Mouse (Mus musculus) testis, adult 2 months (tissue): ENCODE measurements at regions not wholly inside any gene's neighbourhood (a gene's known extent, or its start where the extent isn't known, plus 50 kb on each side); places are given as distances from the start of the nearest gene placed in this dataset.

Source experiments
- H3K27ac ChIP-seq: fragments of 200-500 bp; 2 replicates; pipeline ENCODE4 v1.5.1; 2012; ENCODE audit warnings: low read depth, low read length; ENCODE audit not compliant: control insufficient read depth, insufficient read depth
- H3K27me3 ChIP-seq: fragments of 200-500 bp; 2 replicates; pipeline ENCODE4 v1.6.1; 2012; ENCODE audit warnings: mild to moderate bottlenecking, low read length, moderate library complexity; ENCODE audit not compliant: control insufficient read depth, insufficient read depth
- H3K36me3 ChIP-seq: fragments of 200-500 bp; 2 replicates; pipeline ENCODE4 v1.6.1; 2012; ENCODE audit warnings: mild to moderate bottlenecking, low read length; ENCODE audit not compliant: control insufficient read depth, insufficient read depth
- H3K4me1 ChIP-seq: fragments of 200-500 bp; 2 replicates; pipeline ENCODE4 v1.6.1; 2012; ENCODE audit warnings: low read length; ENCODE audit not compliant: control insufficient read depth, insufficient read depth
- H3K4me3 ChIP-seq: fragments of 200-500 bp; 2 replicates; pipeline ENCODE4 v1.5.1; 2012; ENCODE audit warnings: low read depth, mild to moderate bottlenecking, low read length, moderate library complexity, mixed read lengths; ENCODE audit not compliant: control insufficient read depth
- CTCF ChIP-seq: fragments of 200-500 bp; IDR thresholded peaks from 2 replicates; pipeline ENCODE4 v1.5.1; 2012; ENCODE audit warnings: low read depth, mild to moderate bottlenecking, inconsistent platforms, low read length, moderate library complexity; ENCODE audit not compliant: control insufficient read depth, insufficient read depth, insufficient replicate concordance
- POLR2A ChIP-seq: fragments of 200-500 bp; IDR thresholded peaks from 2 replicates; pipeline ENCODE4 v1.6.1; 2012; ENCODE audit warnings: low read depth, mild to moderate bottlenecking, inconsistent platforms, low read length, moderate library complexity; ENCODE audit not compliant: control insufficient read depth

DNA sequence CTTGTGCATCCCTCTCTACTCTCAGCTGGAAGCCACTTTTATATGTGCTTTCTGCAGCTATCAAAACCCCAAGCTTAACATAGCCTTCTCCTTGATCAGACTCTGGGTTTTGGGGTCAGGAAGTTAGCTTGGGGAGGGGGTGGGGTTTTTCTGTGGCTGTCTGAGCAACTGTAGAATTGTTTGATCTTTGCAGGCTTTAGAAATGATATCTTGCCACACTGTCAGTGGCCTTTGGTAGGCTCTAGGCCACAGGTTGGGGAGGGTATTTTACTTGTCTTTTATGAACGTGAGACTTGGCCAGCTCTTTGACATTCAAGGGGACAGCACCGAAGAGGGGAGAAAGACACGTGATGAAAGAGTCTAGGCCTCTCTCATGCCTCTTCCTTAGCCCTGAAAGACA is 75.9 kb upstream of the Rasgrp1 start:
- H3K36me3 ChIP-seq, result no peaks in the 10 kb centered on the region
- no peaks in the 10 kb centered on the region for H3K27me3 ChIP-seq
- no peak overlapping the region for H3K27ac ChIP-seq
- H3K4me1 ChIP-seq, result no peaks in the 10 kb centered on the region
- no peak overlapping the region for H3K4me3 ChIP-seq
- TF ChIP-seq CTCF (no peak), POLR2A (no peak)

DNA sequence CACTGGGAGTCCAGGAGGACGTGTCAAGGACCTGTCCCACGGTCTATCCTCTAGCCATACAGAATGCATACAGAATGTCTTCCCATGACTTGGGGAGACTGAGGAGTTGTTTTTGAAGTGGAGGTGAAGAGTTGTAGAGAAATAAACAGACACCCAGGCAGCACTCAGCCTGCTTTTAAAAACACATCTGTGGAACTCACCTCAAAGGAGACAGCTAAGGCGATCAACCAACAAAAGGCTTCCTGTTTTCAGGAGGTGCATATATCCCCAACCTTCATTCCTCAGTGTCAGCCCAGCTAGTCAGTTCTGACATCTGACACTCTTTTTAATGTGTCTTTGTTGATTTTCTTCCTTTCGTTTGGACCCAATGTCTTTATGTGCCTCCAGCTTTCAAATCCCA is 78.6 kb upstream of the Rasgrp1 start:
- H3K4me3 ChIP-seq, result no peak overlapping the region
- no peaks in the 10 kb centered on the region for H3K27me3 ChIP-seq
- H3K27ac ChIP-seq, result no peak overlapping the region
- no peaks in the 10 kb centered on the region for H3K4me1 ChIP-seq
- TF ChIP-seq POLR2A, result no peak
- no peak for TF ChIP-seq CTCF
- H3K36me3 ChIP-seq, result no peaks in the 10 kb centered on the region

DNA sequence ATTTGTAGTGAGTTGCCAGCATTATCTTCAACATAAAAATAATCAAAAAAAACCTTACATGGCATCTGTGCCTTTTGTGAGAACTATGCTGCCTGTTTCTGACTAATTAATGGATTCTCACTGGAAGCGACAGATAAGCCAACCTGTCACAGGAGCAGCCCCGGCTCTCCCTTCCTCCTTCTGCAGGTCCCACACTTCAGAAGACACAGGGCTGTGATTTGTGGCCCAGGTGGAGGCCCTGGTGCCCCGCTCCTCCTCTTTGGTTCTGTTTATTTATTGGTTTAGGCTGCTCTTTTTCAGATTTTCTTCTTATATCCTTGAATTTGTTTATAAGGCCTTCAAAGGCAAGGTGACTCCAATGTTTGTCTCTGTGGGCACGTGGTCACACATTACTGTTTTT is 80.0 kb upstream of the Rasgrp1 start:
- Histone ChIP-seq H3K4me1 (no peaks in the 10 kb centered on the region), H3K27ac (no peak overlapping the region), H3K27me3 (no peaks in the 10 kb centered on the region), H3K36me3 (no peaks in the 10 kb centered on the region), H3K4me3 (no peak overlapping the region)
- TF ChIP-seq POLR2A, result no peak
- TF ChIP-seq CTCF, result no peak

DNA sequence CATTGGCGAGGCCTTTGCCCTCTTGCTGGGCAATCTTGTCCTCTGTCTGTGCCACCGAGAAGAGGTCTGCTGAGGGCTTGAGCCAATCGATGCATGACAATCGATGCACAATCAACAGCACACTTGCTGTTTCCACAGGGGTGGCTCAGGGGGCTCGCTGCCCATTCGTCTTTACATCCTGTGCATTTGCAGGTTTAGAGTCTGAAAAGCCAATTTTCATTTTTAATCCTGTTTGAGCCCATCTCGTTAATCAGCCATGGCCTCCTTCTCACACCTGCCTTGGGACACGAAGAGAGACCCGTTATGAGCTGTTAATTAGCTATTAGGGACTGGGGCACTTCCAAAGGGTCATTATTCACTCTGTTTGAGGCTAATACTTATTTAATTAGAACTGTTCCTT is 86.4 kb upstream of the Rasgrp1 start:
- Histone ChIP-seq H3K4me1 (no peaks in the 10 kb centered on the region), H3K4me3 (no peak overlapping the region), H3K27ac (no peak overlapping the region), H3K27me3 (no peaks in the 10 kb centered on the region), H3K36me3 (no peaks in the 10 kb centered on the region)
- TF ChIP-seq POLR2A (no peak), CTCF (no peak)

DNA sequence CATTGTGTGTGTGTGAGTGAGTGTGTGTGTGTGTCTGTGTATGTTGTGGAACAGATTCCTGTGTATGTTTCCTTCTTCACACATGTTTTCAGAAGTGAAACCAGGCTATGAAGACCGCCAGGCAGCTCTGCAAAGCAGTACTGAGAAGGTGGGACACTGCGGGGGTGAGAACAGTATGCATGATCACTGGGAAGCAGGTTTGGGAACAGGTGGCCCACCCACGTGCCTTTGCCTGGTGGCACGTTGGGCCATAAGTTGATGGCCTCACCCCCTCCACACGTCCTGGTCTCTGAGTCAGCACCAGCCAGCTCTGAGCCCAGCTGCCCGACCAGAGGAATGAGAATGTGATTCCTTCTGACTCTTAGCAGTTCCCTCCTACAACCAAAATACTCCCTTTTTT is 89.2 kb upstream of the Rasgrp1 start:
- H3K4me3 ChIP-seq, result no peak overlapping the region
- no peak overlapping the region for H3K27ac ChIP-seq
- no peaks in the 10 kb centered on the region for H3K36me3 ChIP-seq
- TF ChIP-seq CTCF, result no peak
- no peak for TF ChIP-seq POLR2A
- H3K4me1 ChIP-seq, result no peaks in the 10 kb centered on the region
- no peaks in the 10 kb centered on the region for H3K27me3 ChIP-seq

DNA sequence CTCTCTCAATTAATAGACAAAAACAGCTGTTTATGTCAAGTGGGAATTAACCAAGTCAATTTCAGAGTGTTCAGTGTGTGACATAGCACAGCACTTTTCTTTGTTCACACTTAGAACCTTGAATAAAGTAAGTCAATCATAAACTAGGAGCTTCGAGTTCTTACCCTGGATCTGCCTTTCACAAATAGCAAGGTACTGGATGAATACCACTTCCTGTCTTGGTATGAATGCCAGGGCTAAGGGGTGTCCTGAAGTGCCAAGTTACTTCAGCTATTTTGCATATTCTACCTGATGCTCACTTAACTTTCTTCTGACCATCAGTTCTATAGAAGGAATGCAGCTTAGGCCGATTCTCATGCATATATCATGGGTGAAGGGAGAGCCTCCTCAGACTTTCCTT is 90.1 kb upstream of the Rasgrp1 start:
- Histone ChIP-seq H3K27me3 (no peaks in the 10 kb centered on the region), H3K4me1 (no peaks in the 10 kb centered on the region), H3K4me3 (no peak overlapping the region), H3K36me3 (no peaks in the 10 kb centered on the region), H3K27ac (no peak overlapping the region)
- TF ChIP-seq CTCF, result no peak
- TF ChIP-seq POLR2A, result no peak

DNA sequence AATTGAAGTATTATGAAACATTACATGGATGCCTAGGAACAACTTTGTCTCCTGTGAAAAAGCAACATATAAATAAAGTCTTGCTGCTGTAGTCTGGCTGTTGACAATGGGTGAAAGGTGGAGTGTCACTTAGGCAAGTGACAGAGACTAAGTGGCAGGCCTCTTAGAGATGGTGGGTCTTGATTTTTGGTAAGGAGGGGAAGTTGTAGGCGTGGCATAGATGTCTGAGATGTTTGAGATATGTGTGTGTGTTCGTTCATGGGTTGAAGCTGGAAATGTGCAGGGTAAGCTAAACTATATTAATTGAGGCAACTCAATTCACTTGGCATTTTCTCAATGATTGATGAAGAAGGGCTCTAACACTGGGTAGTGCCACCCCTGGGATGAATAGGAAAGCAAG is 90.7 kb upstream of the Rasgrp1 start:
- Histone ChIP-seq H3K4me1 (0 out of 2 replicates have a peak, but pooled peaks cover under 1% of the 10 kb centered on the region), H3K4me3 (no peak overlapping the region), H3K27ac (no peak overlapping the region), H3K27me3 (no peaks in the 10 kb centered on the region), H3K36me3 (no peaks in the 10 kb centered on the region)
- TF ChIP-seq CTCF (no peak), POLR2A (no peak)

DNA sequence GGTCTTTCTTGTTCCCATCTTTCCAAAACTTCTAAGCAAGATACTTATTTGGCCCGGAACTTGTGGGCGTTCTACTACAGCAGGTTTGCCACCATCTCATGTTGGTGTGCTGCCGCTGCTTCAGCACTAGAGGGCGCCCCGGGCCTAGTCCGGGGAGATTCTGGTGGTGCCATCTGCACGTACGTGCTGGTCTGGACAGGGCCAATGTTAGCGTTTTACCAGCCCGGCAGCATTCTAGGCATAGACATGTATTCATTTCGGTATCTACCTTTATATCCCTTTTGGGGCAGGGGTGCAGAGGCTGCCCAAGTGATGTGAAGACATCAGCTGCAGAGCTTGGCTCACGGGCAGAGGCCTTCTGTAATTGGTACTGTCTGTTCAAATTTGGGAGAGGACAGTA is 95.3 kb upstream of the Rasgrp1 start:
- TF ChIP-seq POLR2A (no peak), CTCF (peak; percentile 89)
- Histone ChIP-seq H3K27me3 (no peaks in the 10 kb centered on the region), H3K4me1 (0 out of 2 replicates have a peak, but pooled peaks cover 2% of the 10 kb centered on the region), H3K36me3 (no peaks in the 10 kb centered on the region), H3K27ac (no peak overlapping the region), H3K4me3 (peak overlapping the region; percentile 5; the same call in 1 of the 2 replicates)
